Mouse (Mus musculus) spleen, adult 2 months (tissue): ENCODE data around the gene Mis12.

ENCODE experiments used
- CTCF ChIP-seq: fragments of 200-500 bp; IDR thresholded peaks from 2 replicates; pipeline ENCODE4 v1.5.1; 2011; ENCODE audit warnings: mild to moderate bottlenecking, inconsistent platforms; ENCODE audit not compliant: insufficient read depth, insufficient read length, insufficient replicate concordance; ENCODE audit errors: extremely low read depth
- POLR2A ChIP-seq: fragments of 200-500 bp; IDR thresholded peaks from 2 replicates; pipeline ENCODE4 v1.6.1; 2011; ENCODE audit warnings: low read depth, low read length, inconsistent platforms

DNA sequence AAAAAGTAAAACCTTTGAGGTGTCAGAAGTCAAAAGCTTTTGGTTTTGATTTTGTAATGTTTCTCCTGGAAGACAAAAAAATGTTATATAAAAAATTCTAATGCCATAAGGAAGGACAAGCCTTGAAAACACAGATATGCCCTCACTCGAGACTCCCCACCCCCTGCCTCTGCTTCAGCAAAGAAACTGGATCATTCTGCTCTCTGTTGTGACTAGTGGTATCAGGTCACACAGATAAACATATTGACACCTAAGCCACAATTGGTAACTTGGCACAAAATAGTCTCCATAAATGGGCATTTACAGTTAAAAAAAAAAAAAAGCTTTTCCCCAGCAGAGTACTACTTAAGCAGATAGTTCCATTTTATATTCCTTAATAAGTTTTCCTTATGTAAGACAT lies 56.9 kb downstream of the Mis12 start:
- TF ChIP-seq CTCF (no peak), POLR2A (no peak)
